Mouse (Mus musculus) left cerebral cortex, postnatal 10 days (tissue): ENCODE measurements around the gene Bcl11a. TPM values are rescaled to one million over a fixed set of nuclear protein-coding genes. Genes with fewer than 3 reads are reported as not detected.

Experiments used
- DNase-seq, 2 experiments: peaks; one replicate each; pipeline ENCODE4 v3.0.0; 2021 to 2022; ENCODE audit warnings: low spot score in 2 of 2, mixed read lengths in 1 of 2; ENCODE audit errors: extremely low spot score in 1 of 2
- intact Hi-C: fragments of 180-260 bp; cut with DNase I; formaldehyde crosslinking; loops from one replicate; pipeline ENCODE4 v1.15.1; 2025
- total RNA-seq, 2 experiments: library from RNA; stranded (reverse); gene quantifications; 2 replicates each; pipeline ENCODE4 v1.2.3; 2021

The Bcl11a gene
- total RNA-seq, 2 experiments from 2014 or later, result 142 to 145 TPM

DNA sequence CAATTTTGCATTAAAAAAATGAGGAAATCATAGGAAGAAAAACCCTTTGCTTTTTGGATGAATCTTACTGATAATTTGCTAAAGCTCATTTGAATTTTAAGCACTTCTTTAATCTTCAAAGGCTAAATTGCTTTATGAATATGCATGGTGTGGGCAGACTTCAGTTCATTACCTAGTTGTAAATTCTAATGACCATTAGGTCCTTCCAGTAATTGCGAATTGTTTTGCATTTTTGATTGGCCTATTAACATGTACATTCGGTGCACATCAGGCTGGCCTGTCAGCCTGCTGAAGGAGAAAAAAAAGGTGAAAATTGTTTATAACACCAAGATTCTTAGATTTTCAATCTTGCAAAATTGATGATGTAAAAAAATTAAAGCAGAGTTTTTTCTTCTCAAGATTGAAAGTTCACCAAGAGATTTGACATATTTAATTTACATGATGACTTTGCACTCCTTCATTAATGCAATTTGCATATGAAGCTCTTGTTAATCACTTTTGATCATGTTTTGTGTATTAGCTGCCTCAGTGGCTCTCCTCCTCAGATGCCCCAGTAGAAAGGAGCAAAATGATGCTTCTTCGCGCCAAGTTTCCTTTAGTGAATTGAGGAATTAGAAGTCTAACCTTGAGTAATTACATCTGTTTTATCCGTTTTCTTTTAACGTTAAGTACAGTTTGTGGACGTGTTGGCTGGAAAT lies 17.9 kb downstream of the Bcl11a start:
- intact Hi-C loops, result no loop called here
- no peak for DNase-seq

DNA sequence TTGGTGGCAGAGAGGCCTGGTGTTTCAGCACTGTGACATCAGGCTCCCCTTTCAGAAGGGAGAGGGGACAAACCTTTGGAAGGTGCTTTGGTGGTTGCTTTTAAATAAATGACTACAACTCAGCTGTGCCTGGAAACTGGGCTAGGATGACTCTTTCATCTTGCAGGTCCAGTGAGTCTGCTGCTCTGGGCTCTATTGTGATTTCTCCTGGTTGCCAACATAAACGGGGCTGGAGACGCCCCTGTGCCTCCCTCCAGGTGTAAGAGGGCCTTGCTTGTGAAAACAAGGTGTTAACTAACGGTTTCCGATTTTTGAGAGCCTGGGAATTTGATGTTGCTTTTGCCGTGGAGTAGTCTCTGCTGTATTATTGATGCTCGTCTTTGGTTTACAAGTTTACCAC lies 18.6 kb downstream of the Bcl11a start:
- DNase-seq, result no peak
- intact Hi-C loops, result no loop called here

DNA sequence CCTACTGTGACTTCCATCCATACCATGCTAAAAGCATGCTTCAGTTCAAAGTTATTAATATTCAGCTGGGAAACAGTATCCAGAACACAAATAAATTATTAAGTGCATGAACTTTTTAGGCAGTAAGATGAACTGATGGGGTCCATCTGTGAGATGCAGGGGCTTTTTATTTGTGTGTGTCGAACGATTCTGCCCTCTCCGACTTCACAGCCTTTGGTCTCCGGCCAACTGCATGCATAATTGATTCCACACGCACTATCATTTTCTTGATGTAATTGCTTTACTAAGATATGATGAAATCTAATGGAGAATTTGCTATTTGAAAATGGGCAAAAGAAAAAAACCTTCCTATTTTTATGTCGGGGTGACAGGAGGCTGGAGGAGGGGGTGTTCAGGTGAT lies 19.2 kb downstream of the Bcl11a start:
- no peak for DNase-seq
- intact Hi-C loops, result no loop called here

DNA sequence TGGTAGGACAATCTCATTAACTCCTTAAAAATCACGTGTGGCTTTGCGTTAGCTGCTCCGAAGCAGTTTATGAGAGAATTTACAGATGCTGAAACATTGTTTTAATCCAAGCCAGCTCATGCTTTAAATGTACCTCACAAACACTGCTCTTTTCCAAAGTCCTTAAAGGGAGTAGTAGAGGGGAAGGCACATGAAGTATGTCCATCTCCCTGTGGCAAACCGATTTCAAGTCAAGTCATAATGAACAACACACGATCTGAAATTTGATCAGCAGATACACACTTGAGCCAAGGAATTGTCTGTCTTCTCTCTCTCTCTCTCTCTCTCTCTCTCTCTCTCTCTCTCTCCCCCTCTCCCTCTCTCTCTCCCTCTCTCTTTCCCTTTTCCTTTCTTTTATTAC lies 20.2 kb downstream of the Bcl11a start:
- DNase-seq, result no peak
- intact Hi-C loops, result no loop called here

DNA sequence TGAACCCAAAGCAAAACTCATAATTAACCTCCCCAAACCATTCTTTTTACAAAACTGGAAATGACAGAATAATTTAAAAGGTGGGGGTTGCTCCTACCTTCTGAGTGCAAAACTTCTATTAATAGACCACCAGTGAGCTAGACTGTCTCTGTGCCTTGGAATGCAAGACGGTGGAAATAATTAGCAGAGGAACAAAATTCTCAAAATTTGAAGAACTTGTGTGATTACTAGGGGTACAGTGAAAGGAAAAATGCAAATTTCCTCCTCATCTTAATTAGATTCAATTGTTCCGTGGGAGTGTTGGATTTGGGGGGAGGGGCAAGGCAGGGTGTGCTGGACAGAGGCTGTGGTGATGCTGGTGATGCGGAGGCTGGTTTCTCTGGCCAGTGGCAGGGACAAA lies 20.8 kb downstream of the Bcl11a start:
- no peak for DNase-seq
- intact Hi-C loops, result no loop called here

DNA sequence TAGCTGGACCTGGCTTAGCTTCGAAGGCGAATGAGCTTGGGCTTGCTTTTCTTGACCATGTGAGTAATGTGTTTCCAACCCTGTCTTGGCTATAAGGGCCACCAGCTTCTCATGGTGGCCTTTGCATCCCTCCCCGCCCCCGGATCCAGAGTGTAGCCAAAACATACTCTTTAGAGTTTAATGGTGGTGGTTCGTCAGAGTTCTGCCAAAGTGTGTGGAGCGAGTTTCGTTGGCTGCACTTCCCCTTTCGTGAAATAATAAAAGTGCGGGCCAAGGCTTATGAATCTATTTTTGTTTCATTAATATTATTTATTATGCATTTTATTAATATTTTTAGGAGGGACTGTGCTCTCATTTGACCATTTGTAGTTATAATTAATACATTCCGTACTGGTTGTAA lies 21.4 kb downstream of the Bcl11a start:
- intact Hi-C loops, result no loop called here

DNA sequence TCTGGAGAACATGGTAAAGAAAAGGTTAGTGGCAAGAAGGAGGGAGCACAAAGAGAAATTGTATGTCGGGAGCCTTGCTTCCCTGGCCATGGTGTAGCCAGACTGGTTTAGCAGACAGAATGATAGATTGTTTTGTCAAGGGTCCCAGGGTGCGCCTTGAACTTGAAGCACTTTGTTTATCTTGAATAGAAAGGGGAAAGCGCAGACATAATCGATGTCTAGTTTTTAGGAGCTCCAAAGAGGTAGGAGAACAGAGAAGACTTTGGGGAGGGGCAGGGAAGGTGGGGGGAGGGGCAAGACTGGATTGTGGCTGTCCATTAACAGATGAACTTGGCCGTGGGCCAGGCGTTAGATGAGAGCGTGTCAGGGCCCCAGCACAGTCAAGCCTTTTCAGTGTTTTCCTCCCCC lies 22.0 kb downstream of the Bcl11a start:
- intact Hi-C loops, result no loop called here
- DNase-seq, result peak in 1 of 2 experiments; percentile 59

More for the DNA sequence above, 21.4 kb downstream of the Bcl11a start:
- no peak for DNase-seq

DNA sequence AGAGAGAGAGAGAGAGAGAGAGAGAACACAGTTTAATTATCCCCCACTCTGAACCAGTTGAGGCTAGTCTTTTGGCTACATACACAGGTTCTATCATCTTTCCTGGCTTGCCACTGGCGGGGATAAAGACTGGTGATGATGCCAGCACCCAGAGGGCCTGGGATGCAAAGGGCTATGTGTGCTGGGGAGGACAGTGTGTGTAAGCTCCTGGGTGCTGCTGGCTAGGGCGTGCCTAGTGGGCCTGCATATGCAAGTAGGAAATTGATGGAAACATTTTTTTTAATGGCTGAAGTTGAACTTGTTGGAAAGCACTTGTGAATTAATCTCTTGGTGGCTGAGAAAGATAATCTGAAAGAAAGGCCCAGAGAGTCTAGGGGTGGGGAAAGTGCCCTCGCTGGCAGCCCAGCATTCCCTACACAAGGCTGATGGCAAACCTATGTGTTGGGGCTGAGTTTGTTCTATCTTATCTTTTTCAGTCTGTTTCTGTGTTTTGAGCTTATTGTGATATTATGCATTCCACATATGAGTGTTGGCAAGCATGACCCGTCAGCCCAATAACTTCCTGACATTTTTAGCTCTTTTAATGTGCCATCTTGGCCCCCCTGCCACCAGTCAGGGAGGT lies 22.7 kb downstream of the Bcl11a start:
- no peak for DNase-seq
- intact Hi-C loops, result no loop called here

DNA sequence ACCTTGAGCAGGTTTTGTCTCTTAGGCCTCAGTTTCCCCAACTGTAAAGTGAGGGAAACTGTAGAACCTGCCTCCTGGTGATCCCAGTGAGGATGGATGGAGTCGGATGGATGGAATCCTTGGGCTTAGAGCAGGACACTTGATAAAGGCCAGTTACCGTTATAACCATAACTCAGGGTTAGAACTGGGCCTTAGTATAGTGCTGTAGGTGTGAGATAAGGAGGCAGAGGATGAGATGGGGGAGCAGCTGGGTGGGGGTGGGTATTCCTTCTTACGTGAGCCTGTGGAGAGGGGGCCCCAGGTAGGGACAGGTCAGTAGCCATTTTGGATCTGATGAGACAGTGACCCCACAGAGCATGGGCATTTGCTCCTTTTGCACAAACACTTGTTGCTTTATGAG lies 23.8 kb downstream of the Bcl11a start:
- no peak for DNase-seq
- intact Hi-C loops, result no loop called here

DNA sequence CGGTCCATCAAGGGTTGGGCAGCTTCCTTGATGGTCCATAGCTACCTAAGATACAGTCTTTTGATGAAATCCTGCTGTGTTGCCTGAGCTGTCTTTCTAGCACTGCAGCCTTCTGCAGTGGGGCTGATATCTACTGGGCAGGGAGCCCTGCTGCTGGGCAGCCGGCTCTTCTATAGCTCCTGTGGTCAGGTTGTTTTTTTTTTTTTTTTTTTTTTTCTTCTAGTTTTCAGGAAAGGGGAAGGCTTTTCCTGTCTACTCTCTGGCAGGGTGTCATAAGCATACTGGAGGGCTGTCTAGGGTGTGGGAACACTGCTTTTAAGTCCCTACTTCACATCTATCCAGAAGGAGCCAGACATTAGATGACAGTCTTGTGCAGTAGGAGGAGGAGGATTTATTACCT lies 24.5 kb downstream of the Bcl11a start:
- no peak for DNase-seq
- intact Hi-C loops, result no loop called here

DNA sequence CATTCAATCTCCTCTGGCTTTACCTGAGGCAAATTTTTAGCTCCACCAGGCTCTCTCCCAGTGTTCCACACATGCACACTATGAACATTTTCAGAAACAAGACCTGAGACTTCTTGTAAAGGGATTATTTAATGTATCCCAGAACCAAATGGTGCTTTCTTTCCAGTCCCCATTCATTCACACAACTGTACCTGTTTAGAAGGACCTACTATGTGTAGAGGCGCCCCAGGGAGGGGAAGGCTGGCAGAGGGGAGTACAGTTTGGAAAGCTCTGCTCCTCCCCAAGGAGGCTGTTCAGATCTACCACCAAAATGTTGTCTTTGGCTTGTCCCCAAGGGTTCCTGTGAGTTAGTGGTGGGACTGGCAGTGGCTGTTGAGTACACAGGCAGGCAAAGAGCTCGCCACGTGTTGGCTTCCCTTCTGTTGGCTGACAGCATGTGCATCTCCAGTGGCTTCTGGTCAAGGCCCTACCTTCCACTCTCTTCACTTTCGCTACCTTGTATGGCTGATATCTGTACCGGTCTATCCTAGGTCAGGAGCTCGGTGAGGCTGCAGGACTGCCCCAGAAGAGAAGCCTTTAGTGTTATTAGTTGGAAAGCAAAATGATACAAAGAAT lies 25.4 kb downstream of the Bcl11a start:
- DNase-seq, result no peak
- intact Hi-C loops, result no loop called here

DNA sequence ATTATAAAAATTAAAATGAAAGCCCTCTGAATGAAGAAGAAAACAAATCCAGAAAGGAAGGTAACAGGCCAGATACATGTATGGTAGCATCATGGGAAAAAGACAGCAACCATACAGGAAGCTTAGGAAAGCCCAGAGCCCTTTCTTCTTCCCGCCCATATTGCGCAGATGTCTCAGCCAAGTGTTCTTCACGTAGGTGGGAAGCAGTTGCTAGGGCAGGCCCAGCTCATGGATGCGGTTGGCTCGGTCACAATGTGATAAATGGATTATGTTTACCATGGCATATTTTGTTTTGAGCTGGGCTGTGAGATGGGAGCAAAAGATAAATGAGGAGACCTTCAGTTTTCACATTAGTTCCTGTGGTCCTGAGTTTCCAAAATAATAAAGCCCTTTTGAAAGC lies 29.6 kb downstream of the Bcl11a start:
- DNase-seq, result no peak
- intact Hi-C loops, result no loop called here

DNA sequence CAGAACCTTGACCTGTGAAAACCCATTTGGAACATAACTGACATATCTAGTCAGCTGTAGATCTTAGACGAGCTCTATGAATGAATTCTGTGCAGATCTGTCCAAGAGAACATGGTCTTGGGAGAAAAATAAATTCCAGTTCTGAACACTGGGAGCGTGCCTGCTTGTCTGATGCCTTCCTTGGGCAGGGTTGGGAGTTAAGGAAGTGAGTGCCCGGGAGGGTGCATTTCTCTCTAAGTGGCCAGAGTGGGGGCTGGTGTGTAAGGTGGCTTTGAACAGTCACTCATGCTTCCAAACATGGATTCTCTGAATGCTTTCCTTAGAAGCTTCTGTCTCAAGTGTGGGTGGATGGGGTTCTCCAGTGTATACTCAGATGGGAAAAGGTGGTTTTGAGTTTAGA lies 31.1 kb downstream of the Bcl11a start:
- intact Hi-C loops, result no loop called here
- no peak for DNase-seq

DNA sequence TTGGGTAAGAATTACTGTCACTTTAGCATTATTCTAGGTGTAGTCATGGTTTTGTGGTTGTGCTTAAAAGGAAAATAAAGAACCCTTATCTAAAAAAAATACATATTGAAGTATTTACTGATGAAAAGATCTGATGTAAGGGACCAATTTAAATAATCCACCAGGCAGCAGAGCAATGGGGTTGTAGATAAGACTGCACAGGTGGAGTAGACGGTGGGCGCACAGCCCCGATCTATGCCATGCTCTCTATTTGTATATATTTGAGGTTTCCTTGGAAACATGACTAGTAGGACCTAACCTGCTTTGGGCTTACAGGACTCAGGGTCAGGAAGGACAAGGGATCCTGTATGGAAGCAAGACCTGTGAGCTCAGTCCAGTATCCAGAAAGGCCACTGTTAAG lies 31.5 kb downstream of the Bcl11a start:
- no peak for DNase-seq
- intact Hi-C loops, result no loop called here

DNA sequence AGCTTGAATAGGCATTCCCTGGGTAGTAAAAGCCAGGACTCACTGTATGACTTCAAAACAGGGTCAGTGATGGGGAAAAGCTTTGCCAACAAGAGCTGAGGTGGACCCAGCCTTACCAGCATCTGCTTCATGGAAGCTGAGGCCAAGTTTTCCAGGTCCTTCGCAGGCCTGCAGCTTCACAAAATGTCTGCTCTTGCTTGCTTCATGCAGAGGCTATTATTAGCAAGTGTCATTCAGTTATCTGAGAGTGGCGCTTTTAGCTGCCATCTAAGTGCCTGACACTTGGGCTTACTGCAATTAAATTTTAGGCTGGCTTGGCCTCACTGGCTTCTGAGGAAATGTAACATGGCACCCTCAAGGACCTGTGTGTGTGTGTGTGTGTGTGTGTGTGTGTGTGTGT lies 32.3 kb downstream of the Bcl11a start:
- DNase-seq, result no peak
- intact Hi-C loops, result no loop called here

DNA sequence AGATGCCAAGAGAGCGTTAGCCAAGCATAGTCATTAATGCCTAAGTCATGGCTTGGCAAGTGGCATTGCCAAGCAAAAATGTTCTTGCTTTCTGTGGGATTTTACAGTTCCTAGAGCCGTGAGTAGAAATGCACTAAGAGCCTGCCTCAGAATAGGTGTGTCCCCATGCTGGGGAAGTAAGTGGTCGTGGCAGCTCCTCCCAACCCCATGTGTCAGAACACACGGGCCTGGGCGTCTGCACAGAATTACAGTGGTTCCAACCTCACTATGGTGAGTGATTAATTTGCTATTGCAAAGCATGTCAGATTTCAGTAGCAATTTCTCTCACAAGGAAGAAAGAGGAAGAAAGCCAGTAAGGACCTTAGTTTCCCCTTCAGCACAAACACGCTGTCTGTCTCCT lies 33.9 kb downstream of the Bcl11a start:
- intact Hi-C loops, result no loop called here
- DNase-seq, result no peak

DNA sequence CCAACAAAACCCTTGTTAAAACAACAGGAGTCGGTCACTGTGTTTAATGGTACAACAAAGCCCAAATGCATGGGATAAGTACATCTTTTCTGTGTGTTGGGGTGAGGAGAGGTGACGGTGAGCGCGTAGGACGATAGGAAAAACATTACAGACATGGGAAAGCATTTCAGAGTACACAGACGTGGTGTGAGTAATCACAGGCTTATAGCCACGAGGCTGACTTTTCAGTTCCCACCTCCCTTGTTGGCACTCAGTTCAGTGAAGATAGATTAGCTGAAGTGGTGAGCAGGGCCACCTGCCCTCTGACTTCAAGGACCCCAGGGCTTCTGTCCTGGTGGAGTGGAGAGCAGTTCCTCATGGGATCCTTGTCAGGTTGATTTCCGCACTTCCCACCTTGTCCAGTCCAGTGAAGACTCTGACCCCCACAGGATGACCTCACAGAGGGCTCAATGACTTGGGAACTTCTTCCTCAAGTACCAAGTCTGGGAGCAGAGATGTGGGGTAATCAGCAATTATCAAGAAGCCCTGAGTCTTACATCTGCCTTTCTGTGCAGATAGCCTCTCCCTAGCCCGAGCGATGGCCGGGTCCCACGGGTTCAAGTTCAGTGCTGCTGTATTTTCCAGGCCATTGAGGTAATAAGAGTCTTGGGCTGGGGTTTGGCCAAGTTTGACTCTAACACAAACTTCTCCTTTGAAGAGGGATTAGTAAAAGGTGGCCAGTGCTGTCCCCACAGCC lies 37.3 kb downstream of the Bcl11a start:
- no peak for DNase-seq
- intact Hi-C loops, result no loop called here

DNA sequence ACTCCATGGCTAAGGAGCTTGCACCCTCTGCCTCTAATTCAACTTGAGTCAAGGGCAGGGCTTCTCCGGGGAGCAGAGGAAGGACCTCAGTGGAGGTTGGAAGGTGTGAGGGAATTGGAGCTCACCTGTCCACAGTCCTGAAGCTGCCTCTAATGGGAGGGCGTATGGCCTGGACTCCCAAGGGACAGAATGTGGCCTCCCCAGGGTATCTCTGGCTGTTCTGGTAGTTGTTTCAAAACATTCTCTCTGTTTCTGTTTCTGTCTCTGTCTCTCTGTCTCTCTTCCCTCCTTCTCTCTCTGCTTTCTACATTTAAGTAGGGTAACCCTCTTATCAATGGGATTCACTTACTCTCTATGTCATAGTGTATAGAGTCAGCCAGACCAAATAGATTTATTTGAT lies 38.2 kb downstream of the Bcl11a start:
- DNase-seq, result no peak
- intact Hi-C loops, result no loop called here

DNA sequence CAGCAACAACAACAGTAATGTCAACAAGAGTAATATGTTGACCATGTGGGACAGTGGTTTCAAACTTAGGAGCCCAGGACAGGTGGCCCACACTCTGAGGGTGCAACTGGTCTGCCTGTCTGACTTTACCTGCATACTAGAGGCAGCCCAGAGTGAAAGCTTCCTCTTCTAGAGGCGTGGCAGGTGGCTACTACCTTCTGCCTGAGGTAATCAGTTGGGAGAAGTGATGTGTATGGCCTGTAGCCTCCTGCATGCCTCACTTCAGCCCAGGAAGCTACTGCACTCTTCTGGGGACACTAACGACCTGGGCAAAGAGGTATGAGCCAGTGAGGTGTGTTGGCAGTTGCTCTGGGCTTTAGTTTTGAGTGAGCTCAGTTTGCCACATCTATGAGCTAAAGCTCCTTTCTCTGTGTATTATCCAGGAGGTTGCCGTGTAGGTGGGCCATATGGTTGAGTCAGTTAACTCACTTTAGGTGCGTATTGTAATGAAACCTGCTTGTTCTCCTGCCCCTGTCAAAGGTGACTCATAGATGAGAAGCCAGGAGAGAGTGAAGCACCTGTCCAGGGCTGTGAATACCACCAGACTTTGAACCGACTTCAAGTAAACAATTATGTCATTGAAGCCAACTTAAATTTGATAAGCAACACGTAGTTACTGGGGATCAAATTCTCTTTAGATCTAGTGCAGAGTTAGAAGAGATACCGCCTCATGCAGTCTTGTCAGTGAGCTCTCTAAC lies 38.9 kb downstream of the Bcl11a start:
- no peak for DNase-seq
- intact Hi-C loops, result no loop called here
